Mouse (Mus musculus): ENCODE data around the gene Tmem201.

Gene Tmem201

GRCm38 (mm10) chr4:149722104-149723020, 15.5 kb downstream of the Tmem201 start:
- no peak for DNase-seq (ENCODE audit: extremely low read depth, insufficient read length, low spot score)

GRCm38 (mm10) chr4:149721163-149721562, 16.7 kb downstream of the Tmem201 start:
- no peak for DNase-seq (ENCODE audit: extremely low read depth, insufficient read length, low spot score)

- no peak for DNase-seq (ENCODE audit: extremely low read depth, insufficient read length, low spot score)
Observed at GRCm38 (mm10) chr4:149719686-149720085, 18.2 kb downstream of the Tmem201 start.

GRCm38 (mm10) chr4:149714542-149714941, 23.3 kb downstream of the Tmem201 start:
- no peak for DNase-seq (ENCODE audit: extremely low read depth, insufficient read length, low spot score)

- no peak for DNase-seq (ENCODE audit: extremely low read depth, insufficient read length, low spot score)
Observed at GRCm38 (mm10) chr4:149711955-149712354, 25.9 kb downstream of the Tmem201 start.

- DNase-seq (ENCODE audit: extremely low read depth, insufficient read length, low spot score), result no peak
Observed at GRCm38 (mm10) chr4:149711485-149711884, 26.4 kb downstream of the Tmem201 start.

- peak; percentile 45 for DNase-seq (ENCODE audit: extremely low read depth, insufficient read length, low spot score)
Observed at GRCm38 (mm10) chr4:149710510-149710909, 27.3 kb downstream of the Tmem201 start.

- DNase-seq (ENCODE audit: extremely low read depth, insufficient read length, low spot score), result no peak
Observed at GRCm38 (mm10) chr4:149705941-149706340, 31.9 kb downstream of the Tmem201 start.

GRCm38 (mm10) chr4:149705298-149705697, 32.5 kb downstream of the Tmem201 start:
- no peak for DNase-seq (ENCODE audit: extremely low read depth, insufficient read length, low spot score)

GRCm38 (mm10) chr4:149702210-149702979, 35.4 kb downstream of the Tmem201 start, which contains the start of gene Pik3cd:
Pik3cd (minus strand) TSS chr4:149702571.
- no peak for DNase-seq (ENCODE audit: extremely low read depth, insufficient read length, low spot score)

GRCm38 (mm10) chr4:149701426-149702209, 36.2 kb downstream of the Tmem201 start:
- DNase-seq (ENCODE audit: extremely low read depth, insufficient read length, low spot score), result no peak

- DNase-seq (ENCODE audit: extremely low read depth, insufficient read length, low spot score), result no peak
Observed at GRCm38 (mm10) chr4:149699953-149700352, 37.9 kb downstream of the Tmem201 start.

GRCm38 (mm10) chr4:149698197-149698821, 39.5 kb downstream of the Tmem201 start:
- DNase-seq (ENCODE audit: extremely low read depth, insufficient read length, low spot score), result no peak

GRCm38 (mm10) chr4:149697506-149698196, 40.2 kb downstream of the Tmem201 start:
- no peak for DNase-seq (ENCODE audit: extremely low read depth, insufficient read length, low spot score)

GRCm38 (mm10) chr4:149696189-149696971, 41.5 kb downstream of the Tmem201 start:
- DNase-seq (ENCODE audit: extremely low read depth, insufficient read length, low spot score), result no peak

GRCm38 (mm10) chr4:149691368-149691767, 46.5 kb downstream of the Tmem201 start:
- no peak for DNase-seq (ENCODE audit: extremely low read depth, insufficient read length, low spot score)

- DNase-seq (ENCODE audit: extremely low read depth, insufficient read length, low spot score), result no peak
Observed at GRCm38 (mm10) chr4:149690828-149691280, 47.0 kb downstream of the Tmem201 start.

- no peak for DNase-seq (ENCODE audit: extremely low read depth, insufficient read length, low spot score)
Observed at GRCm38 (mm10) chr4:149689822-149690700, 47.8 kb downstream of the Tmem201 start.

Data from 3134 (cell line).